Mouse (Mus musculus) activated CD4-positive, CD25-positive, alpha-beta regulatory T cell, adult 4 months (primary cell): ENCODE results near the gene Apopt1. TPM values are rescaled to one million over a fixed set of nuclear protein-coding genes. Genes with fewer than 3 reads are reported as not detected.

ENCODE experiments used
- ATAC-seq: one replicate; pipeline ENCODE4 v1.8.0; 2017
- polyA plus RNA-seq, 2 experiments: library from polyadenylated mRNA; unstranded; fragments of 100-300 nt; shearing (Covaris generic); gene quantifications; one replicate each; pipeline ENCODE4 v1.2.1; 2017

The Apopt1 gene
- 10 to 100 TPM; 72.7 to 78.9 TPM for polyA plus RNA-seq

DNA sequence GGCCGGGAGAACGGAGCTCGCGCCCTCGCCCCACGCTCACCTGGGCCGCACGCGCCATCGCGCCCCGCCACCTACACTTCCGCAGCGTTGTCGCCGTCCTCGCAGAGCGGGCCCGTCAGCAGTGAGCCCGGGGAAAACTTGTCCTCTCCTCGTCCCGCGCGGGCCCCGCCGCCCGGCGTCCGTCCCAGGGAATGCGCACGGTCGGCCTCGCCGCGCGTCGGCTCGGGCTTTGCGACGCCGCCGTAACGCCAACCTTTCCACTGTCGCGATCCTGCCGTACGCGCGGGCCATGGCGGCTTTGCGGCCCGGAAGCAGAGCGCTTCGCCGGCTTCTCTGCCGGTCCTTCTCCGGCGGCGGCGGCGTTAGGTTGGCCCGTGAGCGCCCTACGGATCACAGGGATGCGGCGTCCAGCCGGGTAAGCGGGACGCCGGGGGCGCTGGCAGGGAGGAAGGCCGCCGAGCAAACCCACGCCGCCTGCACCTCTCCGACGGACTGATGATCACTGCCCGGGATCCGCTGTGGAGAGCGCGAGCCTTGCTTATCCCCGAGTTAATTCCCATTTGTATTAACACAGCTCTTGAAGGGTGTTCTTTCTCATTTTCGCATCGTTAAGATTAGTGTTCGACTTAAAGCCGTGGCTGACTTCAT is at the start of gene Apopt1, which contains the start of gene Bag5:
Gene Apopt1, plus strand, starts transcription at position 258 of the 648 bp plus-strand sequence.
Gene Bag5, minus strand, starts transcription at position 254 of the 648 bp plus-strand sequence.
- peak; percentile 98 for ATAC-seq

DNA sequence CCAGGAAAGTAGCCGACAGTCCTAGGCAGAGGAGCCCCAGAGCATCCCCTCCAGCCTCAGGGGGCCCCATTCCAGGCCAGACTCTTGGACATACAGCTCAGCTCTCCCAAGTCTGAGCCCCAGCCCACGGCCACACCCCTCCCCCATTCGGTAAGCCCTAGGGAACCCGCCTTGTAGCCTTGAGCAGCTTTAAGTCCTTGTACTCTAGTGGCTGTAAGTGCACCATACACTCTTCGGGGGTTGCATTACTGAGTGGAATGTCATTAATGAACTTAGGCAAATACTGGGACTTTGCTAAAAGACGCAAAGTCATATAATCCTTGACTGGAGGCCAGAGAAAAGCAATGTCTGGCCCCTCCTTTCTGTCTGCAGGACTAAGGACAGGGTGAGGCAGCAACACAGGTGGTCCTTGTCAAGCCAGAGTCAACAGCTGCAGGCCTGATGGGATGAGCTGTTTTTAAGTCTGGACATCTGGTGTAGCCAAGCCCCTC is 48.9 kb upstream of the Apopt1 start:
- no peak for ATAC-seq

DNA sequence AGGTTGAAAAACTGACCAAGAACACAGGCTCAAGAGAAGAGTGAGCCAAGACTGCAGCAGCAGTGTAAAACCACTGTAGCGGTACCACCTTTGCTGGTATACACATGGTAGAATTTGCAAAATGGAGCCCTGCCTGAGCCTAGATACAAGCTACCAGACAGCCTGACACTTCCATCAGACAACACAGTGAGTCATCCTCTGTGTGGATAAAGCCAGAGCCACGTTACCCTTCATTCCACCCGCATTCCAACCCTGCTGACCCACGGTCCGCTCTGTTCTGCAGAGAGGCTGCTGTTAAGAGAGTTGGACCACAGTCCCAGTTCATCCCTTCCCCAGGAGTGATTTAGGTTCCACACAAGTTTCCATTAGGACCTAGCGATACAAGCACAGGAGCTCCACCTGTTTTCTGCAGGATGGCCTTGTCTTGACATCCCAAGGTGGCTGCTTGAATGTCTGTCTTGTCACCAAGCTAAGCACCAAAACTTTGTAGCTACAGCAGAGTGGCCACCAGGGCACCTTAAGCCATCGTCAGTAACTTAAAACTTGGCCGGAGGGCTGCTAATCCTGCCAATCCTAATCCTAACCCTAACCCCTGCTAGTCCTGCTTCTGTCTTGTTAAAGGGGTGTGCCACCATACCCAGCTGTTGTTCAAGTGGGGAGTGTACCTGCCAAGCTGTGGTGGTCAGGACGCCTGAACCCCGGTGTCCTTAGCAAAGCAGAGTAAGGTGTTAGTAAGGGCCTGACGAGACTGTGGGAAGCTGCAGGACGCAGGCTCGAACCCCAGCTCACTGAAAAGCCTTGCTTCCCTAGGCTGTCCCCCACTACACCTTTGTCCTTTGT is 47.8 kb upstream of the Apopt1 start:
- ATAC-seq, result no peak

DNA sequence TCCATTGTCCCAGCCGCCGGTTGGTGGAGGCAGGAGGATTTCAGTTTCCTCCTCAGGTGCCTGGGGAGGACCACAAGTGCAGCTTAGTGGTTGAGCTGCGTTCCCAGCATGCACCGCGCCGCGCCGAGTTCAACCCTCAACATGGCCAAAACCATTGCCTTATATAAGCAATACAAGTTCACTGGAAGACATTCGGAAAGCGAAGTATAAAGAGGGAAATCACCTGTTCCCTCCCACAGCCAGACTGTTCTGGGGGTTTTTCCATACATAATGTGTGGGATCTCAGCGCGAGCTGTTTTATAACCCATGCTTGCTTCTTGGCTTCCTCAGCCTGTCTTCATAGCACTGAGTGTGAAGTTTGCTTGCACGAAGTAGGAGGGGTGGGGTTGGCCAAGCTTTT is 46.7 kb upstream of the Apopt1 start:
- ATAC-seq, result no peak

DNA sequence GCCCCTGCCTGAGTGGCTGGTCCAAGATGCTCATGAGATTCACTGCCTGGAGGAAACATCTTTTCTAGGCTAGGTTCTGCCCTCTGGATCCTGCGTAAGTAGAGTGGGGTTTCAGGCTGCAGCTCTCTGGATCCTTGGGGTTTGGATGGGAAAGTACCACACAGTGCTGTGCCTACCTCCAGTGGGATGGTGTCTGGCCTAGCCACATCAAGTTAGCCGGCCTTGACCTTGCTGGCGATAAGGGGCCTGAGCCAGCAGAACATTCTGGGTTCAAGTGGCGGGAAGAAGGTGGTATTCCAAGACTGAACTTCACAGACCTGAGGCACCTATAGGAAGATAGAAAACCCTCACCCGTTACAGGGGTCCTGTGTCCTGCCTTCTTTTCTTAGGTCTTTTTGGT is 45.6 kb upstream of the Apopt1 start:
- no peak for ATAC-seq

DNA sequence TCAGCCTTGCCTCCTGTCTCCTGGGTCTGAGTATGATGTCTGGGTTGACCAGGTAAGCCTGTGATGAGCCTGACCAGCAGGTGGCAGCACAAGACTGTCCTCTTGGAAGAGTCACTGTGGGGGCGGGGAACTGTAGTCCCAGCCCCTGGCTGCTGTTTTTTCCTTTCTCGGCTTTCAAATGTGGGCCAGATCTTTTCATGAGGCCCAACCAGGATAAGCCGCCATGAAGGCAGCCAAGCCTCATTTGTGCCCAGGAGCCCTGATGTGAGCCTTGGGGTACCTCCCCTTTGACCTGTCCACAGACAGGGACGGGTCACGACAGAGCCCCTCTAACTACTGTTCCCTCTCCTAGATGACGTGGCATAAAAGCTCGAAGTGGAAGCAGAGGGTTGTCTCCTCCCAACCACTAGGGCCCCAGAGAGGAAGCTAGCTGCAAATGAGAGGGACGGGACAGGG is 44.6 kb upstream of the Apopt1 start:
- peak; percentile 71 for ATAC-seq

DNA sequence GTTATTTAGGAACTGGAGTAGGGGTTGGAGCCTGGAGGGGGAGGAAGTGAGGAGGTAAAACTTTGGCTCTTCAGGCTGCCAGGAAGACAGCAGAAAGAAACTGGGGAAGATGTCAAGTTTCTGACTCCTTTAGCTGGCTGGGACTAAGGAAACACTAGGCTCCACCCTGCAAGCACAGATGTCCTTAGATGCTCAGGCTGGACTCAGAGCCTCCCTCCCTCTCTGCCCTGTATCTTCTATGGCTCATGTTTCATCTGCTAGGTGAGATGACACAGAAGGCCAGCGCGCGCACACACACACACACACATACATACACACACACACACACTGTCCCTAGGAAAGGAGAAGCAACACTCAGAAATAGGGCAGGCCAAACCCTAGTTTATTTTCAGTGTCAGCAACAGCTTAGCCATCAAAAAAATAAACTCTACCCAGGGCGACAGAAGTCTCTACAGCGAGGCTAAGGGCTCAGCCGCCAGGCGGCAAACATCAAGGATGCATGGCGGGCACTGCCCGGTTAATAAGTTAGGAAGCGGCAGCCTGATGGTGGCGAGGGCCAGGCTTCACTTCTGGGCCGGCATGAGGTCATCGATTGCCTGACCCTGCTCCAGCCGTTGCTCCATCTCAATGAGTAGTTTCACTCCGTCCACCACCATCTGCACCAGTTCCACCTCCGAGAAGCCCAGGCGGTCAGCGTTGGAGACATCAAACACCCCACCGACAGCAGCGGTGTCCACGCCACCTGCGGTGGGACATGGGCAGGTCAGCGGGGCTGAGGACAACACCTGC is 43.9 kb upstream of the Apopt1 start:
- ATAC-seq, result no peak

DNA sequence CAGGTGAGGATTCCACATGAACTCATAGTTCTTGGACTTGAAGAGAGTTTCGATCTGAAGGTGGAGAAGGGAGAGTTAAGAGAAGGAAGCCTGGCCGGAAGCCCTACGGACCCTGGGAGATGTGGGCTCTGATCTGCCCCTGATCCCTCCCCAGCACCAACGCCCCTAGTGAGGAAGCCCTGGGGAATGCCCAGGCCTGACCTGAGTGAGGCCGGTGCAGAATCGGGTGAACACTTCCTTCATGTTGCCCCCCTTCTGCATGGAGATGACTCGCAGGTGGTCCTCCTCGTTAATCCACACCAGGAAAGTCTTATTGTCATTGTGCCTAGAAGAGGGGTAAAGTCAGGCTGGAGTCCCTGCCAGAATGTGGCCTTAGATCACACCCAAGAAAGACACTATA is 43.1 kb upstream of the Apopt1 start:
- no peak for ATAC-seq

DNA sequence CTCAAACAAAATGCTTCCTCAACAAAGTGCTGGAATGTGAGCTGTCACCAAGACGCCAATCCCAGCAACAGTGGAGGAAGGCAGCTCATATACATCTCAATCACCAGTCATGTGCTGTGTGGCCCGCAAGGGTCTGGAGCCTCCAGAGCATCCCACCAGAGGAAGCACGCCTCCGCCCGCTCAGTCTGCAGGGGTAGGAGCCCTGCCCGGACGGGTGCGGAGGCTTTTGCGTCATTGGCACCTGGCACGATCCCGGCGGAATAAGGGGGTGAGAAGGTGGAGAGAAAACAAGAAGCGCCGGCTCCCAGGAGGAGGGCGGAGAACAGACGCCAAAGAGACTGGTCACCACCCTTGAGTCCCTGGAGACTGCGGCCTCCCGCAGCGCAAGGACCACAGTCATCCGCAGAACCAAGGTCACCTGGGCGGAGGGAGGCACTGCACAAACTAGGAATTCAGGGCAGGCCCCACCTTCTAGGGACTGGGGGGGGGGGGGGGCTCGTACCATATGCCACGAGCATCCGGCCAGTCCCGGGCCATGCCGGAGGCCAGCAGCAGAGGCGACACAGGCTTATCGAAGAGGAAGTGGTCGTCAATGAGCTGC is 42.6 kb upstream of the Apopt1 start:
- ATAC-seq, result no peak

DNA sequence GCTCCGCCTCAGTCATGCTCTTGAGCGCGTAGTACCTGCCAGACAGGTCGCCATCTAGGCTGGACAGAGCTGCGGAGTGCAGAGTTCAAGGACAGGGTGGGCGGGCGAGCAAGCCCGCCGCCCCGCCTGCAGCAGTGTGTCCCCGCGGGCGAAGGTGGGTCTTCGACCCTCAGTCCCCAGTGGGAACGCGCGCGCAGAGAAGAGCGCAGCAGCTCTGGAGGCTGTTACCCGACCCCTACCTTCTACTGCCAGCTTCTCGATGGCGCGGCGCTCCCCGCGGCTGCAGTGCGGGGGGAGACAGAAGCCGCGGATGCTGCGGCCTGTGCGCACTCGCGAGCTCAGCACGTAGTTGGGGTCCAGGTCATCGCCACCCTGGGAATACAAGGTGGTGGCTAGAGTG is 42.1 kb upstream of the Apopt1 start:
- no peak for ATAC-seq

DNA sequence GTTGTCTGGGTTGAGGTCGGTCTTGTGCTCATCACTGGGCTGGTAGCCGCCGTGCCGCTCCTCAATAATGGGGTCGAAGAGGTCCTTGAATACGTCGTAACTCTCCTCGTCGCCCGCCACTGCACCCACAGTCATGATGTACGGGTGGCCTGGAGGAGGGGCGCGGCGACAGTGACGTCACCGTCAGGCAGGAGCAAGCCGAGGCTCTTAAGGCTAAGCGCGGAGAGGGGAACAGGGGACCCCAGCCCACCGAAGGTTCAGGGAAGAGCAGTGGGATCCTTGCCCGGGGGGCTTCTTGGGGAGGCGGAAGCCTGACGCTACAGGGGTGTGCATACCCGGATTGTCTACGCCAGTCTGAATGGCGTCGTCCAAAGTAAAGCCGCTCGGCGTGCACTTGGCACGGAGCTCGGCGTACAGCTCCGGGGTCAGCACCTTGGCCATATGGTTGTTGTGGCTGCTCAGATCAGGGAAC is 41.6 kb upstream of the Apopt1 start:
- ATAC-seq, result peak; percentile 64

DNA sequence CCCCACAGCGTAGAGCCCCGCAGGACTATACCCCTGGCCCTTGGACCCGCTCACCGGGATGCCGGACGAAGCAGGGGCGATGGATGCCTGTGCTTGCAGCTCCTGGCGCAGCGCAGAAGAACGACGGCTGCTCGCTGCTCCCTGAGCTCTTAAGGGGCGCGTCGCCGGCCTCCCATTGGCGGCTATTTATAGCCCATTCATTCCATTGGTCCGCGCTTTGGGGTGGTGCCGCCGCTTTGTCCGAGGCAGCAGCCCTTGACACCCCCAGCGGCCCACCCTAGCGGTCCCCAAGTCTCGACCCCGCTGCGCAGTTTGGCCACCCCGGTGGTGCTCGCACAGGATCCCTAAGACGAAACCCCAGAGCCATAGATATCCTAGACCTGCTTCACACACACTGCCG is 40.9 kb upstream of the Apopt1 start, which contains the start of gene Ckb:
Gene Ckb, minus strand, starts transcription at position 163 of the 400 bp plus-strand sequence.
- ATAC-seq, result peak; percentile 28

DNA sequence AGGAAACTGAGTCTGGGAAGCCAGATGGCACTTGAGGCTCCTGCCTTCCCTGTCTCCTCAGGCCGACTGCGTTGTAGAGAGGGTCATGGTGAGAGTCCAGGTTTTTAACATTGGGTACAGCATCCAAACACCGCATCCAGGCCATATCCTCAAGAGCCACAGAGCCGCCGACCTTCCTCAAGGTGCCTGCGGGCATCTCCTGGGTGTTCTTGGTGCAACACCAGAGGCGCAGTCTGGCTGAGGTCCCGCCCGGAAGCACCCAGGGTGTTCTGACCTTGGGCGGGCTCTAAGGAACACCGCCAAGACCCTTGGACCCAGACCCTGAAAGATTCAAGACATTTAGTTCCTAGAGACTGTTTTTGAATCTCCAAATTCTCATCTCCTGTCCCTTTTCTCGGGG is 40.5 kb upstream of the Apopt1 start:
- no peak for ATAC-seq

DNA sequence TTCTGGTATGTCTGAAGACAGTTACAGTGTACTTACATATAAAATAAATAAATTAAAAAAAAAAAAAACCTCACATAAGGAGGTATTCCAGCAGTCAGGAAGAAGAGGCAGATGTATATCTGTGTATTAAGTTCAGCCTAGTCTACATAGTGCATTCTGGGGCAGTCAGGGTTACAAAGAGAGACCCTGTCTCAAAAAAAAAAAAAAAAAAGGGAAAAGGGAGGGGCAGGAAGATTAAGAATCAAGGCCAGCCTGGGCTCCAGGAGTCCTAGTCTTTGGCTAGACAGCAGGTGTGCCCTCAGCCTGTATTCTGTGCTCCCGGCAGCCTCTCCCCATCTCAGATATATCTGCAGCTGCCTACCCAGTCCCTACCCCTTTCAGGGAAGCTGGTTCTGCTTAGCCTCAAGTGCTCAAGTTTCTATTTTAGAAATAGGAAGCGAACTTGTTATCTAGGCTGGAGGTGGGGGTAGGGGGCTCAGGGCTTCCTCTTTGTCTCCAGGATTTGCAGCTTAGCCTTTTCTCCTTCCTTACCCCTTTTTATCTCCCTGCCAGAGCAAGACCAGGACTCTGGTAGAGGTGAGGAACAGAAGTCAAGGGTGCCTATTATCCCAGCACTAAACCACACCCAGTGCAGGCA is 38.1 kb upstream of the Apopt1 start:
- no peak for ATAC-seq

DNA sequence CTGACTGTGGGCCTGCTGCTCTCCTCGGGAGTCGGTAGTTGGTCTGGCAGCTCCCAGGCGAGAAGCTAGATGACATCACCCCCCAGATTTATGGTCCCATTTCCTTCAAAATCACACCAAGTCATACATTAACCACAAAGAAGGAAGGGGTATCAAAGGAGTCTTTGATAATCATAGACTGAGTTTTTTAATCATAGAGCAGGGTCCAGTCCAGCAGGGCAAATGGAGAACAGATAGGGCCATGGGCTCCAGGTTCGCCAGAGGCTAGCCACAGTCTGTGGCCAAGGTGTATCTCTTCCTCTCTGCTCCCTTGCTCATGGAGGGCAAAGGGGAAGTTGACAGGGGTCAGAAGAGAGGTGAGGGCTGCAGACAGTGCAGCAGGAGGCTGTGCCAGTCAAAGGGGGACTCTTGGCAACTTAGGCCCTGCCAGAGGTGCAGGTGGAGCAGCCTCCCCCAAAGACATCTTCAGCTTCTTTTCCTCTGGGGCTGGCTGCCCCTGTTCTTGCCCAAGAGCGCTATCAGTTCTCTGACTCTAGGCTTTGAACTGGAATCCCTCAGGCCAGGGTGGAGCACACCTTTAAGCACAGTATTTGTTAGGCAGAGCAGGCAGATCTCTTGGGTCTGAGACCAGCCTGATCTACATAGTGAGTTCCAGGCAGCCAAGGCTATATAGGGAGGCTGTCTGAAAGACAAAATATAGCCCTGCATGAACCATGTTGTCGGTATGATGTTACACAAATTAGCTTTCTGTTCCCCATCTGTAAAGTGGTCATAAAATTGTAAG is 37.1 kb upstream of the Apopt1 start:
- ATAC-seq, result no peak

DNA sequence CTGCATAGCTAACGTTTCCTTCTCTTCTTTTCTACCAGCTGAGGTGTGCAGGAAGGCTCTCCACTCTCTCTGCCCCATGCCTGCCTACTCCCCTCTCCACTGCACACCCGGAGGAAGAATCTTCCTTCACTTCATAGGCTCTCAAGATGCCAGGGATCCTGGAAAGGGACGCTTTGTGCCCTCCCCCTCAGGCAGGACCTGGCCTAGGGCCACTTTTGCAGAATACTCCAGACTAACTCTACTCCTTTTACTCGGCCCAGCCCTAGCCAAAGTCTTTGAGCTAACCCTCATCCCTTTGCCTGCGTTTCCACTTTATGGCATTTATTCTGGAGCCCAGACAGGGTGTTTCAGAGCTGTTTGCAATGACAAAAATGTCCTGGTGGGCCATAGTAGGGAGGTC is 35.6 kb upstream of the Apopt1 start:
- ATAC-seq, result peak; percentile 13

DNA sequence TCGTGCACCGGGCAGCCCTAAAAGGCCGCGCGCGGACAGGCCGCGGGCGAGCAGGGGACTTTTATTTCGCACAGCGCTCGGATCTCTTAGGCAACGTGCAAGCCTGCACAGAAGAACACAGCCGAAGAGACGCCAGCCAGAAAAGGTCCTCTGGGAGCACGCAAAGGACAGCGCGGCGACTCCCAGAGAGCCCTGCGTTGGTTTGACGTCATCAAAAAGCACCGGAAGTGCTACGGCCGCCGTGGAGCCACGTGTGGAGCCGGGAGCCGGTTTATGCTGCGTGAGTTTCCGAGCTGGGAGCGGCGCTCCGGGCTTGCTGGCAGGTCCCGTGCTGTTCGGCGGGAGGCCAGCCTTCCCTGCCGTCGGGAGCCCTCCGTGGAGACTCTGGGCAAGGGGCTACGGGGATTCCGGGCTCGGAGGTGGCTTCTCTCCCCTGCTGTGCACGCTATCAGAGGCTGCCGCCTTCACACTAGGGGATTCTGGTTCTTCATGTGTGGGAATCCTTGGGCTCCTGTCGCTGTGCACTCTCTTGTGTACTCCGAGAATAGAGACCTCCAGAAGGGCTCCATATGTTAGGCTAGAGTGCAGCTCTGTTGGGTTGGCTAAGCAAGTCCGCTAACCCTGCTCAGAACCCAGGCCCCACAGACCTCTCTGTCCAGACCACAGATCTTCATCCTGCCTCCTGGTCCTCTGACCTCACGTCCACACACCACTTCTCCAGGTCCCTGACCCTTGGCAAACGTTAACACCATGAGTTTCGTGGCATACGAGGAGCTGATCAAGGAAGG is 35.0 kb upstream of the Apopt1 start, which contains the start of gene Trmt61a:
Gene Trmt61a, plus strand, starts transcription at position 224 of the 788 bp plus-strand sequence.
- ATAC-seq, result peak; percentile 93

DNA sequence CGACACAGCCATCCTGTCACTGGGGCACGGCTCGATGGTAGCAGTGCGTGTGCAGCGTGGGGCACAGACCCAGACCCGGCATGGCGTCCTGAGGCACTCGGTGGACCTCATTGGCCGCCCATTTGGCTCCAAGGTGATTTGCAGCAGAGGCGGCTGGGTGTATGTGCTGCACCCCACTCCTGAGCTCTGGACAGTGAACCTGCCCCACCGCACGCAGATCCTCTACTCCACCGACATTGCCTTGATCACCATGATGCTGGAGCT is 34.5 kb upstream of the Apopt1 start:
- ATAC-seq, result no peak

DNA sequence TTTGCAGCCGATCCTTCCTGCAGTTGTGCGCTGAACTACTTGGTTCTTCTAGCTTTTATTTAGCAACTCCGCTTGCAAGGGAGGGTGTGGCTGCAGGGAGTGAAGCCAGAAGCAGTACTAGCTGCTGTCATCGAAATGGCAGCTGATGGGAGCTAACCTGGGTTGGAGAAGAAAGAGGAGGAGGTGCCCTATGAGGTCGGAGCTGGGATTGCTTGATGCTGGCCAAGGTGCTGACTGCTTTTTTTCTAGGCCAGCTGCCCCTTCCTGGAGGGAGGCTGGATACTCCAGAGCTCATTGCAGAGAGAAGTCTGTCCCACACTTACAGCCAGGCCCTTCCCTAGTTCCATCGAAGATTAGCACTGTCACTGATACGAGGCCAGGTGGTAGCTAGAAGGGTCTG is 34.1 kb upstream of the Apopt1 start:
- ATAC-seq, result no peak

DNA sequence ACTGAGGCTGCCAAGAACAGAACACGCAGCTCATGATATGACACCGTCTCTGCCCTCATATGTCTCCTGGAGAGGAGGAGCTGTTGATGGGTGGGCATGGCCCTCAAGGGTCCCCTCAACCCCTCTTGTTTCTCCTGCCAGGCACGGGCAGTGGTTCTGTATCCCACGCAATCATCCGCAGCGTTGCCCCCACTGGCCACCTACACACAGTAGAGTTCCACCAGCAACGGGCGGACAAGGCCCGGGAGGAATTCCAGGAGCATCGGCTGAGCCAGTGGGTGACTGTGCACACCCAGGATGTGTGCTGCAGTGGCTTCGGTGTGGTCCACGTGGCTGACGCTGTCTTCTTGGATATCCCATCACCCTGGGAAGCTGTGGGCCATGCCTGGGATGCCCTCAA is 32.4 kb upstream of the Apopt1 start:
- no peak for ATAC-seq
